Mouse (Mus musculus): Measurements from ENCODE around the gene Arhgap27. TPM values are rescaled to one million over a fixed set of nuclear protein-coding genes. Genes with fewer than 3 reads are reported as not detected.
"Not testable (repeated sequence)": the region's sequence is repeated elsewhere in the genome, so short reads cannot be mapped to it uniquely, and the experiment has no call there.

Arhgap27 gene
- total RNA-seq (2021): 1 to 10 TPM; 8.6 to 9.3 TPM

DNA sequence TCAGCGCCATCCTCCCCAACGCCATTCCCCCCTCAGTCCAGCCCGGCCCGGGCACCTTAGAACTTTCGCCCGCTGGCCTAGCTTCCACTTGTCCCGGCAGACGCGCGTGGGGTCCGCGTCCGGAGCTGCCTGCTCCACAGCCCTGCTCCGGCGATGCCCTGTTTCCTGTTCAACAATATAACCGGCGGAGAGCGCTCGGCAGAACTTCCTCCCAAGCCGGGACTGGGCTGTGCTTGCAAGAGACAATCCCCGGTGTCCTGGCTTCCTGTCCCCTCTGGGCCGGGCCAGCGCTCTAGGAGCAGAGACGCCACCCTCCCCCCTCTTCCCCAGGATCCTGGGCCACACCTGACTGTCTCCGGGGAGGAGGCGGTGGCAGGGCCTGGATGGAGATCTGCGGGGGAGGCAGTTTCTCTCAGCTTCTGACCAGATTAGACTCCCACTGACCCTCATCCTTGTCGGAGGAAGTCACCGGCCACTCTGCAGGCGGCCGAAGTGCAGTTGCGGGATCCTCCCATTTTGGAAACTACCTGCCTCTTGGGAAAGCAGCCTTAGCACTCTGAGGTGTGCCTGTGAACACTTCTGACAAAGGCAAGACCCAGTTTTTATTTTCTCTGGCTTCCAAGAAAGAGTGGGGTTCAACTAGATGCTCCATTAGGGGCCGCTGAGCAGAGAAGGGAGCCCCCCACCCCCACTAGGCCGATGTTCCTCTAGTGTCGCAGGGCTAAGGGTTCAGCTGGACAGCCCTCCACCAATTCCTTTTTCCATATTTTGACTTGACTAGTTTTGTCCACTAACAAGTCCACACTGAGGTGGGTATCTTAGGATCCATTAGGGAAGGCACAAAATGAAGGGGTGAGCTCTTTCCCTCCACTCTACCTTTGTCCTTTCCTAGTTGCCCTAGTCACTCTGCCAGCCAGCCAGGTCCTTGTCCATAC is at the start of gene Arhgap27:
Gene Arhgap27 (minus strand): TSS at position 479 of the 935 bp plus-strand sequence.
- no peak for DNase-seq (ENCODE audit: extremely low spot score in 1 of 2, low spot score in 1 of 2)

DNA sequence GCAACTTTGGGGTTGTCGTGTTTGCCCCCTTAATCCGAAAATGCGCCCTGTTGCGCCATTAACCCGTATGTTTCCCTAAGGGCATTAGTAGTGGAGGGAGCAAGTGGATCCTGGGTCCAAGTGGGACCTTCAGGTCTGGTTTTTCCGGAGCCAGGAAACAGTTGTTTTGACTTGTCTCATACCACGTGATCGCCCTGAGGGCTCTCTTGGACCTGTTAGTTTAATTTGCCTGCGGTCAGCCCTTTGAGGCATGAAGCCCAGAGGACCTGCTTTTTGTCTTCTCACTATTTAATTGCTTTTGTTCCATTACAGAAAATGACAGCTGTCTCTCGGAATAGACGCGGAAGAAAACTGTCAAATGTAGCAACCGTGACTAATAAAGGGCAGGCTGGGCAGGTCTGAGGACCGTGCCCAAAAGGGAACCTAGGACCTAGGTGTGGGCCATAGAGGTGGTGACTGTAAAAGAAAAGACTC is 49.5 kb upstream of the Arhgap27 start:
- DNase-seq (ENCODE audit: extremely low spot score in 1 of 2, low spot score in 1 of 2): no peak

DNA sequence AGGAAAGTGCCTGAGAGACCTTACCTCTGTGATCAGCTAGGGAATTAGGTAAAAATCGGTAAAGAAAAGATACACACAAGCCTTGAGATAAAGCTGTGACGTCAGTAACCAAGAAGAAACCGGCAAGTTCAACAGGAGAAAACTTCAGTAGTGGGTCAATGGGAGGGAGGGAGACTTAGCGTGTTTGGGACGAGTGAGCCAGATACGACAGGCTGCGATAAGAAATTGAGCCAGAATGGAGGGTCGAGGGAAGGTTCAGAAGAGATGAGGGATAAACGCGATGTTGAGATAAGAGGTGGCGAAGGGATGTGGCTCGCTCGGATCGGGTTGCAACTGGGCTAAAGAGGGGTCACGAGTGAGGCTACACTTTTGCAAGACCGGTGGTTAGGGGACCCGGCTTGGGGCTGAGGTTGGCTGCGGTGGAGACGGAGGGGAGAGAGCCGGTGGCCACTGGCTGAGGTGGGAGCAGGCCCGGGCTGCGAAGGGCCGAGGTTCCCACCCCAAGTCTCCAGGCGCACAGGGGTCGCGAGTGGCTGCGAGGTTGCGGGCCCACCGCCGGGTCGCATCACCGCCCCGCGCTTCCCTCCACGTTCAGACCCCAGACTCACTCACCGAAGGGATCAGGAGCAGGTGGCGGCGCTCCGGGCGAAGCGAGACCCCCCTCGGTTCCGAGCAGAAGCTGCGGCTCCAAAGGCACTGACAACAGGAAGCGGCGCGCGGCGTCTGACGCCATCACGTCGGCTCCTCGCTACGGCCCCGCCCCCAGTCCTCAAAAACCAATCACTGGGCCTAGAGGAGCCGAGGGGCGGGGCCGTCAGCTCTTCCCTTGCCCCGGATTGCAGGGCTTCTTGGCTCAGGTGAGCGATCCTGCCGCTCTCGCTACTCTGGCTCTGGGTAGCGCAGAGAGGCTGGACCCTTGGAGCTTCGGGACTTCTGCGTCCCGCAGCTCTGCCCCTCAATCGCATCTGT is 48.8 kb upstream of the Arhgap27 start, which contains the start of gene Plekhm1:
Gene Plekhm1 (minus strand): TSS at position 707 of the 969 bp plus-strand sequence.
- peak; percentile 84 to 90 for DNase-seq (ENCODE audit: extremely low spot score in 1 of 2, low spot score in 1 of 2)

DNA sequence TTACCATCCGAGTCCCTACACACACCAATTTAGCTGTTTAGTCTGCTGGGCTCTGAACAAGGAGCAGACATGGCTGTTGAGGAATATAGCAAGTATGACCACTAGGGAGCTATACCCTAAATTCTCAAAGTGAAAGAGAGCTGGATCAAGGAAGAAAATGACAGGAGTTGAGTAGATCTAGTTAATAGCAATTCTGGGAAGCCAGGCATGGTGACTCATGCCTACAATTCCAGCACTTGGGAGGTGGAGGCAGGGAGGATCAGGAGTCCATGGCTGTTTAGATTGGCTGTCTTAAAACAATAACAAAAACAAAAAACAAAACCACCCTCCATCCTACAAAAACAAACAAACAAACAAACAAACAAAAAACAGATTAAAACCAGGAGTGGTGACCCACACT is 47.8 kb upstream of the Arhgap27 start:
- no peak for DNase-seq (ENCODE audit: extremely low spot score in 1 of 2, low spot score in 1 of 2)

DNA sequence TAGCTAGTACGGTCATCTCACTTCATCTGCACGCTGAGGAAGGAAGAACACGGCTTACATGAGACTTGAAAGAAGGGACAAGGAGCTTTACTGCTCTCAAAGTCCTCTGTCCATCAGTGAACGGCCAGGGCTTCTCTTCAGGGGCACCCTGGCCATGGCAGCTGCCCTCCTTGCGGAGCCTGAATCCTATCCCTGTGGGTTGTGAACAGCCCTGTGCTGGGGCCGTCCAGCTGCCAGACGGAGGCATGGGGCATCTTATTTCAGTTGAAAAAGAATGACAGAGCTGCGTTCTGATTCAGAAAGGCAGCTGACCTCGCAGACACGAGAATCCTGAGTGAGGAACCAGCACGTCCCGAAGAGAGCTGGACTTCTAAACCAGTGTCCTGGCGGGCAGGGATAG is 45.4 kb upstream of the Arhgap27 start:
- no peak for DNase-seq (ENCODE audit: extremely low spot score in 1 of 2, low spot score in 1 of 2)

DNA sequence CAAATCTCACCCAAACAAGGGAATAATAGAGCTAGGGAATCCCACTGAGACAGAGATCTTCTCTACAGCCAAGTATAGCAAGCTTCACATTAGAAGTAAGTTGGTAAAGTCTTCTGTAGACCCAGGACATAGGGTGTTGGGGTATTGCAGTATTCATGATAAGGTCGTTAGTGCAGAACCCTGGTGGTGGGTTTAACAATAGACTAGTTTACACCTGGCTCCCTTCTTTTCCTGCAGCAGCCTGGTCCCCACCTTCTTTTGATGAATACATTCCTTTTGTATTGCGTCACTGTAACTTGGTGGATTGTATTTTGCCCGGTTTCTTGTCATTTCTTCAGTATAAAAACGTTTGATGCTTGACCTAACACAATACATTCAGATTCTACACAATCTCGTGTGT is 43.6 kb upstream of the Arhgap27 start:
- DNase-seq (ENCODE audit: extremely low spot score in 1 of 2, low spot score in 1 of 2): not testable (repeated sequence)

DNA sequence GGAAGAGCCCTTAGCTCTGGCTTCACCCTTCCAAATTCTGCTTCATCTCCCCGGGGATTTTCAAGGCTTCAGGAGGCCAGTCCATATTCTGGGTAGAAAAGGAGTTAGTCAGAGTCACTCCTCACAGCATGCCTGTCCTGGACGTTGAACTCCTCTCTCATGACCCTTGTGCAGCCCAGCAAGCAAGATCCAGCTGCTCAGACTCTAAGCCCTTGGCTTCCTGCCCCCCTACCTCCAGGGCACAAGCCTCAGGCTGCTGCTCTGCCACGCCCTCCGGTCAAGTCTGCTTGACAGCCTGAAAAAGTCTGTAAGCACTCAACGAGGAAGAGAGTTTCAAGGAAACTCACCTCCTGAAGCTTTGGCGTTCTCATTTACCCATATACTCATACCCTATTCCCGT is 43.1 kb upstream of the Arhgap27 start:
- DNase-seq (ENCODE audit: extremely low spot score in 1 of 2, low spot score in 1 of 2): no peak

DNA sequence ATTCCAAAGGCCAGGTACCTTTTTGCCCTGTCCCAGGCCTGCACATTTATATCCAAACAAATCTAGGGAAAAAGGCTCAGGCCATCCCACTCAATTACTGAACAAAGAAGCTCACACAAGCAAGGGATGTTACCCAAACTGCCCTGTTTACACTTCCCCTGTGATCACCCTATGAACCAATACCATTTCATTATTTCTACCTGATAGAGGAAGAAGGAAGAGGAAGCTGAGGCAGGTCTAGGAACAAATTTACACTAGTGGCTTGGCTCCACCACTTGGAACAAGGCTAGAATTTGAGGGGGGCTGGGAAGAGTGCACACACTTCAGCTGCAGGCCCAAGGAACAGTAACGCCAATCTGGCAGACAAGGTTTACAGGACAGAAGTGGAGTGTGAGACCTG is 42.3 kb upstream of the Arhgap27 start:
- no peak for DNase-seq (ENCODE audit: extremely low spot score in 1 of 2, low spot score in 1 of 2)

DNA sequence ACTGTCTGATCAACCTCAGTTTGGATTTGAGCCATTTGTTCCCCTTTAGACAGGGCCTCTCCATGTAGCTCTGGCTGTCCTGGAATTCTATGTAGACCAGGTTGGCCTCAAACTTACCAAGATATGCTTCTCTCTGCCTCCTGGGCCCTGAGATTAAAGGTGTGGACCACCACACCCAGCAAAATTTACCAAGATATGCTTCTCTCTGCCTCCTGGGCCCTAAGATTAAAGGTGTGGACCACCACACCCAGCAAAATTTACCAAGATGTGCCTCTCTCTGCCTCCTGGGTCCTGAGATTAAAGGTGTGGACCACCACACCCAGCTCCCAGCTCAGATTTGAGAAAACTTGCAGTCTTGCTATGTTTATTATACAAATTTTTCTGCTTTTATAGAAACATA is 41.1 kb upstream of the Arhgap27 start:
- DNase-seq (ENCODE audit: extremely low spot score in 1 of 2, low spot score in 1 of 2): no peak

DNA sequence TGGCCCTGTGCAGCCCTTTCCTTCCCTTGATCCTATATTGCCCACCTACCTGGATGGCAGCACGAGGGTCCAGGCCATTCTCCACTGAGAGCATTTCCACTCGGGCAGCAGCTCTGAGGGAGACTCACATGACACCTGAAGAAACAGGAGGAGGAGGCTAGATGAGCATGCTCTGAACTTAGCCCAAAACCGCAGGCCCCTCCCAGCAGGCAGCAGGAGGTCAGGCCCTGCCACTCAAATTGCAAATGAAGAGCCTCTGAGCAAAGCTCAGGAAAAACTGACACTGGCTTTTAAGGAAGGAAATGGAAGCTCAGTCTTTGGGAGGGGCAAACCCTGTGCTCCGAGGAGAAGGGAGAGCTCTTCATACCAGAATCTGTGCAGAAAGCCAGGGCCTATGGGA is 40.3 kb upstream of the Arhgap27 start:
- no peak for DNase-seq (ENCODE audit: extremely low spot score in 1 of 2, low spot score in 1 of 2)

DNA sequence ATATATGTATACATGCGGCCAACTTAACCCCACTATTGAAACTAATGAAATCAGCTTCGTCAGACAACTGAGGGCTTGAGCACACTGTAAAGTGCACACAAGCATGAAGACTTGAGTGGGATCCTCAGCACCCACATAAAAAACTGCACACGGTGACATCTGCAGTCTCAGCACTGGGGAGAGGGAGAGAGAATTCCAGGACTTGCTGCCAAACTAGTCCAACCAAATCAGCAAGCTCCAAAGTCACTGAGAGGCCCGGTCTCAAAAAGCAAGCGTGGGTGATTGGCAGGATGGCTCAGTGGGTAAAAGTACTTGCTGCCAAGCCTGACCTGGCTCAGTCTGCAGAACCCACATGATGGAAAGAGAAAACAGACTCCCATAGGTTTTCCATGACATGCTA is 39.2 kb upstream of the Arhgap27 start:
- DNase-seq (ENCODE audit: extremely low spot score in 1 of 2, low spot score in 1 of 2): no peak

DNA sequence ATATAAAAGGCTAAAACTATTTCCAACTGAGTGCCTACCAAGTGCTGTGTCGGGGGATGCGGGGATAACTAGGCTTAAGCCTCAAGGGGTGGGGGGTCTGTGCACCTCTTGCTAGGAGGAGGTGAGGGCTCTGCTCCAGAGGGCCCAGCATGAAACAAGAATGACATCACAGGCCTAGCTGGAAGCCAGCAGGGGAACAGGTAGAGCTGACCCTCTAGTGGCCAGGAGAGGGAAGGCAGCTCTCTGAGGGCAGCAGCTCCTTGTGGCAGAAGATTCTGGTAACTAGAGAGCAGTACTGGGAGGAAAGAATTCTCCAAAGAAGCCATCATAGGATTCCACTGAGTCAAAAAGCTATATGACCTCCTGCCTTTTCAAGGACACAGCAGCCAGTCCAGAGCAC is 38.7 kb upstream of the Arhgap27 start:
- no peak for DNase-seq (ENCODE audit: extremely low spot score in 1 of 2, low spot score in 1 of 2)

DNA sequence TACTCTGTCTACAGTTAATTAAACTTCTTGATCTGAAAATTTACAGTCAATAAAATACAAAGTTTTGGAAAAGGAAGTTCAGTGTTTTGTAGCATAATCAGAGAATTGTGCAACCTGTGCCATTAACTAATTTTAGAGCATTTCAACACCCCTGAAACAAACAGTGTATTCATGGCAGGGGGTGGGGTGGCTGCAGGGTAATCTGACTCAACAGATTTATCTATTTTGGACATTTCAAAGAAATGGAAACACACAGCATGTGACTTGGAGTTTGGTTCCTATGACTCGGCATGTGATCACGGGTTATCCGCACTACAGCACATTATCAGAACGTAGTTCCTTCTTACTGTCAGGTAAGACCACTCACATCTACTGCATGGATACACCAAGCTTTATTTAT is 36.5 kb upstream of the Arhgap27 start:
- no peak for DNase-seq (ENCODE audit: extremely low spot score in 1 of 2, low spot score in 1 of 2)

DNA sequence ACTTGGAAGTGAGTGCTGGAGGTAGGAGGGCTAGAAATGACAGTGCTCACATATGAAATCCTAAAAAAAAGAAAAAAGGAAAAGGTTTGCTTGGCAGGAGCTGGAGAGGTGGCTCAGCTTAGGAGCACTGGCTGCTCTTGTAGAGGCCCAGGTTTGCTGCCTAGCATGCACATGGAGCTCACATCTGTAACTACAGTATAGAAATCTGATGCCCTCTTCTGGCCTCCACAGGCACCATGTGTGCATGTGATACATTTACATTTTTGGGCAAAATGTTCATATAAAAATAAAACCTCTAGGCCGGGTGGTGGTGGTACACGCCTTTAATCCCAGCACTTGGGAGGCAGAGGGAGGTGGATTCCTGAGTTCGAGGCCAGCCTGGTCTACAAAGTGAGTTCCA is 35.6 kb upstream of the Arhgap27 start:
- DNase-seq (ENCODE audit: extremely low spot score in 1 of 2, low spot score in 1 of 2): no peak

DNA sequence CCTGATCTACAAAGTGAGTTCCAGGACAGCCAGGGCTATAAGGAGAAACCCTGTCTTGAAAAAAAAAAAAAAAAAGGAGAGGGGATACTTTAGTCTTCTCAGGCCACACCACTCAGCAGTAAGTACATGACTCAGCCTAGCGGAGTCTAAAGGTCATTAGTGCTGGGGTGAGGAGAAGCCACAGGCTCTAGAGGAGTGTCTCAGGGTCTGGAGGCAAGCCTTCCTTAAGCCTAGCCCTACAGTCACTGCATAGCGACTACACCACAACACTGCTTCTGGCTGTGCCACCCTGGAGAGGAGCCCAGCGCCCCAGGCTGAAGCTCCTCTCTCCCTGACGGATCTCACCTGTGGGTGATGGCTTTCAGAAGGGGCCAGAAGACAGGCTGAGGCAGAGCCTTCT is 33.2 kb upstream of the Arhgap27 start:
- DNase-seq (ENCODE audit: extremely low spot score in 1 of 2, low spot score in 1 of 2): no peak

DNA sequence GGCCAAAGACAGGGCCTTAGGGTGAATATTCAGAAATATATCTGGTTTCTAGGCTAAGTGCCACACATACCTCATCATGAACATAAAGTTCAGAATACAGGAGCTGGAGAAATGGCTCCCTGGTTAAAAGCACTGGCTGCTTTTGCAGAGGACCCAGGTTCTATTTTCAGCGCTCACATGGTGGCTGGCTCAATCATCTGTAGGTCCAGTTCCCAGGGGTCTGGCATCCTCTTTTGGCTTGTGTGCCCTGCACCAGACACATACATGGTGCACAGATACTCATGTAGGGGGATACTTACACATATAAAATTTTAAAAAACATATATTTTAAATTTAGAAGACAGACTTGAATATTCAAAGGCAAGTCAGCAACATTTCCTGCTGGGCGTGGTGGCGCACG is 32.7 kb upstream of the Arhgap27 start:
- DNase-seq (ENCODE audit: extremely low spot score in 1 of 2, low spot score in 1 of 2): no peak

DNA sequence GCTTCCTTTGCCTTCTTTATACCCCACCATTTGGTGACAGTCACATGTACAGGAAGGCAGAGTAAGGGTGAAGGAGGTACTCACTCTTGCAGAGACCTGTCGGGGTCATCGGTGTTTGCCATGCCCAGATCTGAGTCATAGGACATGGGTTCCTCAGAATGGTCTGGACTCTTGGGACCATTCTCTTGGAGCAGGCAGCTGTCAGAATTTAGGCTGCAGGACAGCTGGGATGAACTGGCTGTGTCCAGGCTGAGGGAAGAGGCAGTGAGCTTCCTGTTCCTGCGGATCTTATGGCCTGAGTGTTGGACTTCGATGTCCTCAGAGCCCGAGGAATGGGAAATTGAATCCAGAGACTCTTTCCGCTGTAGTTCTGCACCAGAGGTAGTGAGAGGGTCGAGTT is 31.1 kb upstream of the Arhgap27 start:
- no peak for DNase-seq (ENCODE audit: extremely low spot score in 1 of 2, low spot score in 1 of 2)

DNA sequence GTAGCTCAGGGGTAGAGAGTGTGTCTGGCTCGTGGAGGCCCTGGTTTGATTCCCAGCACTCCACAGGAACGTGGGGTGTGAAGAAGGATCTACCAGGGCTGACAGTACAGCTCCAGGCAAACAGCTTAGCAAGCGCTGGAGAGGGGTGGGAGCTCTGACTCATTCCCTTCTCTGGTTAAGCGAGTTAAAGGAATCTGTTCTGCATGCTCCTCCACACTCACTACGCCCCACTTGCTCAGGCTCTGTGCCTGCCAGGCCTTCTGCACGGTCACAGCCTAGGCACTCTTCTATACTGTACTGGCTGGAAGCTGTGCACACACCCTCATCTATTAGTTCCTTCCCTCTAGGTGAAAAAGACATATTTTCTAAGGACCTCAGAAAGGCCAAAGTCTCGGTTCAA is 30.5 kb upstream of the Arhgap27 start:
- no peak for DNase-seq (ENCODE audit: extremely low spot score in 1 of 2, low spot score in 1 of 2)

DNA sequence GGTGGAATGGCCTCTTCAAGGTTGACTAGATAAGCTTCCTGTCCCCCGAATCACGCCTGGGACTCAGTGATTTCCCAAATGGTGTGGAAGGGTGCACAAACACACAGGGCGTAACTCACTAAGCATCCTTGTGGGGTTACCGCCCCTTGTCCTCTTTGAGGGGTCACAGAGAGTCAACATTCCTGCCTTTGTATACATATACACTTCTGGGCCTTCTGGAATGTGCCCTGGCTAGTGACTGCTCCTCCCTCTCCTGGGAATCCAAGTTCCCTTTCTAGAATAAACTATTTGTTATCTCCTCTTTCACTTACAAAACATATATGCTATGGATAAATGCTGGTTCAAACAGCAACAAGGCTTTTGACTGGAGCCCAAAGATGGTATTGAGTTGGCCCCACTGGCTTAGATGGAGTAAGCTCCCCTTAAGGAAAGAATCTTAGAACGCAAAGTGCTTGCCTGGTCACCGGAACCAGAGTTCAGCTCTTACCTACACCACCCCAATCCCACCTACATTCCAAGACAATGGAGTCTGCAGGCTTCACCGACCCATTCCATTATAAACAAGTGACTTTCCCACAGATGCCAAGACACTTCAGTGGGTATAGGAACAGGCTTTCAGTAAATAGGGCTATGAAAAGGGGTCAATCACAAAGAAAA is 24.5 kb upstream of the Arhgap27 start:
- DNase-seq (ENCODE audit: extremely low spot score in 1 of 2, low spot score in 1 of 2): no peak

DNA sequence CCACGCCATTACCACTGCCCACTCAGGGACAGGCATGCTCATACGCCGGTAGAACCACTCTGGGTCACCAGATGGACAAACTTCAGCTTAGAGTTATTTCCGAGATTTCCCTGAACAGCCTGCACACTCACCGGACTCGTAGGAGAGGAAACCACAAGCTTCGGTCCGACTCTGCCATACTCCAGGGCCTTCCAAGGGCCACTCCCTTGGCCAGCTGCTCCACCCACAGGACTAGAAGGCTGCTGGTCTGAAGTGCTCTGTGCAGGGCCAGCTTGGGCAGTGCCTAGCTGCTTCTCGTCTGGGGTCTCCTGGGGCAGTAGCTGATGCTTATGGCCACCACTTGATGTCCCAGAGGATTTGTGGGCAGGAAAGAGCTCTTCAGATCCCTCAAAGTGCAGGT is 23.3 kb upstream of the Arhgap27 start:
- DNase-seq (ENCODE audit: extremely low spot score in 1 of 2, low spot score in 1 of 2): no peak
